Mouse (Mus musculus): ENCODE results near the gene Tulp4. TPM values are rescaled to one million over a fixed set of nuclear protein-coding genes. Genes with fewer than 3 reads are reported as not detected.

The Tulp4 gene
- polyA plus RNA-seq, 2 experiments: 55.0 to 96.8 TPM

DNA sequence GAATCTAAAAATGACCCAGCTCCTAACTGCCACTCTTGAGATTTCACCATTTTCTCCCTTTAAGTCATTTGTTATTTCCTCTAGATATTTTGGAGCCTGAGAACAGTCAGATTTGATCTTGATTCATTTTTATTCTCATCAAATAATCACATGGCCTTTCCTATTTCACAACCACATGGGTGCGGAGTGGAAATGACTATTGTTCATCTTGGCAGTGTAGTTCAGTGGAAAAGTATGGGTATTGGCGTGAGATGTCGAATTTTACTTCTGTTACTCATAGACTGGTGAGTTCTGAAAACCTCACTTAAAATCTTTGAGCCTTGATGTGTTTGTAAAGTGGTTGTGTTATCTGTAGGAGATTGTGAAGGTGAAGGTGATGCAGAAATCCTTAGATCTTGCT, 24.8 kb downstream of the Tulp4 start:
- Histone ChIP-seq H3K9ac (ENCODE audit: low read depth, low read length, severe bottlenecking) (no peak overlapping the region), H3K4me3 (replicated peaks; ENCODE audit: low read length) (no peak overlapping the region), H3K4me1 (ENCODE audit: control insufficient read depth, insufficient read depth, low read length) (no peaks in the 10 kb centered on the region), H3K4me2 (replicated peaks; ENCODE audit: low read depth, low read length, severe bottlenecking) (no peak overlapping the region), H3K27ac (replicated peaks; ENCODE audit: low read depth, low read length) (no peak overlapping the region), H3K27me3 (ENCODE audit: control insufficient read depth, insufficient read depth, low read length) (no peaks in the 10 kb centered on the region), H3K36me3 (ENCODE audit: control insufficient read depth, insufficient read depth, low read length) (peaks cover 4% of the 10 kb centered on the region), H3K9me3 (ENCODE audit: control insufficient read depth, low read length) (no peaks in the 10 kb centered on the region)
- DNase-seq (ENCODE audit: low spot score) (no peak), ATAC-seq (ENCODE audit: low FRiP score, low read depth) (no peak)
- WGBS: 92% methylated on average over 3 of the region's 3 CpGs
- TF ChIP-seq POLR2A (IDR thresholded peaks at IDR 0.05; ENCODE audit: borderline replicate concordance, extremely low read depth, insufficient read depth, insufficient read length): no peak

GRCm38 (mm10) chr17:6140875-6141274, 34.6 kb downstream of the Tulp4 start:
- Histone ChIP-seq H3K9me3 (ENCODE audit: control insufficient read depth, low read length) (no peaks in the 10 kb centered on the region), H3K4me2 (replicated peaks; ENCODE audit: low read depth, low read length, severe bottlenecking) (no peak overlapping the region), H3K4me1 (ENCODE audit: control insufficient read depth, insufficient read depth, low read length) (peaks cover 3% of the 10 kb centered on the region; the same call in 1 of the 2 replicates), H3K4me3 (replicated peaks; ENCODE audit: low read length) (no peak overlapping the region), H3K27me3 (ENCODE audit: control insufficient read depth, insufficient read depth, low read length) (no peaks in the 10 kb centered on the region), H3K36me3 (ENCODE audit: control insufficient read depth, insufficient read depth, low read length) (peaks cover 22% of the 10 kb centered on the region), H3K27ac (replicated peaks; ENCODE audit: low read depth, low read length) (no peak overlapping the region), H3K9ac (ENCODE audit: low read depth, low read length, severe bottlenecking) (no peak overlapping the region)
- no peak for TF ChIP-seq POLR2A (IDR thresholded peaks at IDR 0.05; ENCODE audit: borderline replicate concordance, extremely low read depth, insufficient read depth, insufficient read length)
- peak; percentile 82 for DNase-seq (ENCODE audit: low spot score)
- ATAC-seq (ENCODE audit: low FRiP score, low read depth): 0 out of 2 replicates have a peak, but pooled peaks have one; percentile 34
- 66% methylated on average over 3 of the region's 3 CpGs for WGBS

DNA sequence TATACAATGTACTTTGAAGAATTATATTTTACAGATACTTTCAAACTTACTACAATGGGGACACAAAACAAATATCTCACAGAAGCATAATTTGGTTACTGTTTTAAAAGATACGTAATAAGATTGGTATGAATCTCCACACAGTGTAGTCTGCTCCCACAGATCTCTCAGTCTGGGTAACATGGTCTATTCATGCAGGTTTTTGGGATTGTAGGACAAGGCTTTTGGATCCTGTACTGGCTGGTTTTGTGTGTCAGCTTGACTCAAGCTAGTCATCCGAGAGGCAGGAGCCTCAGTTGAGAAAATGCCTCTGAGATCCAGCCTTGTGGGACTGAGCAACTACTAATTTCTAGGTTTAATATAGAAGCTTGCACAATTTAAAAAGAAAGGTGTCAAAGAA, 35.1 kb downstream of the Tulp4 start:
- H3K27ac ChIP-seq (replicated peaks; ENCODE audit: low read depth, low read length): no peak overlapping the region
- no peaks in the 10 kb centered on the region for H3K9me3 ChIP-seq (ENCODE audit: control insufficient read depth, low read length)
- H3K4me1 ChIP-seq (ENCODE audit: control insufficient read depth, insufficient read depth, low read length): peaks cover 3% of the 10 kb centered on the region; the same call in 1 of the 2 replicates
- WGBS: 89% methylated on average over 2 of the region's 2 CpGs
- ATAC-seq (ENCODE audit: low FRiP score, low read depth): no peak
- no peak for TF ChIP-seq POLR2A (IDR thresholded peaks at IDR 0.05; ENCODE audit: borderline replicate concordance, extremely low read depth, insufficient read depth, insufficient read length)
- no peaks in the 10 kb centered on the region for H3K27me3 ChIP-seq (ENCODE audit: control insufficient read depth, insufficient read depth, low read length)
- no peak overlapping the region for H3K9ac ChIP-seq (ENCODE audit: low read depth, low read length, severe bottlenecking)
- H3K4me3 ChIP-seq (replicated peaks; ENCODE audit: low read length): no peak overlapping the region
- H3K36me3 ChIP-seq (ENCODE audit: control insufficient read depth, insufficient read depth, low read length): peaks cover 23% of the 10 kb centered on the region
- H3K4me2 ChIP-seq (replicated peaks; ENCODE audit: low read depth, low read length, severe bottlenecking): no peak overlapping the region
- DNase-seq (ENCODE audit: low spot score): no peak

GRCm38 (mm10) chr17:6145244-6145643, 39.0 kb downstream of the Tulp4 start:
- H3K4me1 ChIP-seq (ENCODE audit: control insufficient read depth, insufficient read depth, low read length): 0 out of 2 replicates have a peak, but pooled peaks cover 3% of the 10 kb centered on the region
- no peaks in the 10 kb centered on the region for H3K9me3 ChIP-seq (ENCODE audit: control insufficient read depth, low read length)
- TF ChIP-seq POLR2A (IDR thresholded peaks at IDR 0.05; ENCODE audit: borderline replicate concordance, extremely low read depth, insufficient read depth, insufficient read length): no peak
- H3K4me2 ChIP-seq (replicated peaks; ENCODE audit: low read depth, low read length, severe bottlenecking): no peak overlapping the region
- no peak; the same call in 1 of the 2 replicates for ATAC-seq (ENCODE audit: low FRiP score, low read depth)
- H3K9ac ChIP-seq (ENCODE audit: low read depth, low read length, severe bottlenecking): no peak overlapping the region
- no peak for DNase-seq (ENCODE audit: low spot score)
- WGBS: 95% methylated on average over 2 of the region's 2 CpGs
- H3K4me3 ChIP-seq (replicated peaks; ENCODE audit: low read length): no peak overlapping the region
- peaks cover 8% of the 10 kb centered on the region; the same call in 1 of the 2 replicates for H3K36me3 ChIP-seq (ENCODE audit: control insufficient read depth, insufficient read depth, low read length)
- no peaks in the 10 kb centered on the region for H3K27me3 ChIP-seq (ENCODE audit: control insufficient read depth, insufficient read depth, low read length)
- H3K27ac ChIP-seq (replicated peaks; ENCODE audit: low read depth, low read length): no peak overlapping the region

DNA sequence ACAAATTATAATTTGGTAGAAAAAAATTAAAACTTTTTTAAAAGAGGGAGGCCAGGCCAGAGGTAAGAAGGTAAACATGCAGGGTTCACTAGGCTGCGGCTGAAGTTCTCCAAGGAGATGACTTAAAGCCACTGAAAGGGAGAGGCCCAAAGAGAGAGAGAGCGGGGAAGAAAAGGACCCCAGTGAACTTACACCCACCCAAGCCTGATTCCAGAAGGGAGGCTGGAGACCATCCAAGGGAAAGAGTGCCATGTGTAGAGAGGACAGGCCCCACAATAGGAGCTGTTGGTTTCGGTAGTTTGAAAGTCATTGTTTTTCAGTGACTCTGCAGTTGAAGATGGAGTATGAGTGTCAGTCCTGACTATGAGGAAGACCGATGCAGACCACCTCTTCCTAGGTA, 46.7 kb downstream of the Tulp4 start:
- Histone ChIP-seq H3K27ac (replicated peaks; ENCODE audit: low read depth, low read length) (no peak overlapping the region), H3K4me2 (replicated peaks; ENCODE audit: low read depth, low read length, severe bottlenecking) (no peak overlapping the region), H3K27me3 (ENCODE audit: control insufficient read depth, insufficient read depth, low read length) (no peaks in the 10 kb centered on the region), H3K4me3 (replicated peaks; ENCODE audit: low read length) (no peak overlapping the region), H3K4me1 (ENCODE audit: control insufficient read depth, insufficient read depth, low read length) (no peaks in the 10 kb centered on the region), H3K36me3 (ENCODE audit: control insufficient read depth, insufficient read depth, low read length) (peaks cover 6% of the 10 kb centered on the region), H3K9me3 (ENCODE audit: control insufficient read depth, low read length) (no peaks in the 10 kb centered on the region), H3K9ac (ENCODE audit: low read depth, low read length, severe bottlenecking) (no peak overlapping the region)
- no peak for TF ChIP-seq POLR2A (IDR thresholded peaks at IDR 0.05; ENCODE audit: borderline replicate concordance, extremely low read depth, insufficient read depth, insufficient read length)
- no peak for DNase-seq (ENCODE audit: low spot score)
- 98% methylated on average over 4 of the region's 4 CpGs for WGBS
- no peak for ATAC-seq (ENCODE audit: low FRiP score, low read depth)

DNA sequence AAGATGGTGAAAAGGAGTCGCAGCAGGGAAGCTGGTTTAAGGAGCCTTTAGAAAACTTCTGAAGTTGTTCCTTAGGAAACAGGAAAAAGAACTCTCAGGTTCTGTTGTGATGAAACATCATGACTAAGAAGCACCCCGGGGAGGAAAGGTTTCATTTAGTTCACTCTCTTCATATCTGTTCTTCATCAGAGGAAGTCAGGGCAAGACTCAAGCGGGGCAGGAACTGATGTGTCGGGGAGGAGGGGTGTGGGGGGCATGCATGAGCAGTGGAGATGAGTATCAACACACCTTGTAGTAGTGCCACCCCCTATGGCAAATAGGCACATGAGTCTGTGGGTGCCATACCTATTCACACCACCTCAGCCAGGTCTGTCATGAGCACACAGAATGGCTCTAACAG, 47.3 kb downstream of the Tulp4 start:
- no peak overlapping the region for H3K27ac ChIP-seq (replicated peaks; ENCODE audit: low read depth, low read length)
- H3K36me3 ChIP-seq (ENCODE audit: control insufficient read depth, insufficient read depth, low read length): peaks cover 6% of the 10 kb centered on the region
- 87% methylated on average over 4 of the region's 4 CpGs for WGBS
- no peak overlapping the region for H3K9ac ChIP-seq (ENCODE audit: low read depth, low read length, severe bottlenecking)
- H3K4me3 ChIP-seq (replicated peaks; ENCODE audit: low read length): no peak overlapping the region
- DNase-seq (ENCODE audit: low spot score) (no peak), ATAC-seq (ENCODE audit: low FRiP score, low read depth) (no peak)
- TF ChIP-seq POLR2A (IDR thresholded peaks at IDR 0.05; ENCODE audit: borderline replicate concordance, extremely low read depth, insufficient read depth, insufficient read length): no peak
- no peaks in the 10 kb centered on the region for H3K27me3 ChIP-seq (ENCODE audit: control insufficient read depth, insufficient read depth, low read length)
- H3K9me3 ChIP-seq (ENCODE audit: control insufficient read depth, low read length): no peaks in the 10 kb centered on the region
- H3K4me1 ChIP-seq (ENCODE audit: control insufficient read depth, insufficient read depth, low read length): no peaks in the 10 kb centered on the region
- H3K4me2 ChIP-seq (replicated peaks; ENCODE audit: low read depth, low read length, severe bottlenecking): no peak overlapping the region

Measured in limb, embryonic 14.5 days (tissue).